In the genomic region with DNA sequence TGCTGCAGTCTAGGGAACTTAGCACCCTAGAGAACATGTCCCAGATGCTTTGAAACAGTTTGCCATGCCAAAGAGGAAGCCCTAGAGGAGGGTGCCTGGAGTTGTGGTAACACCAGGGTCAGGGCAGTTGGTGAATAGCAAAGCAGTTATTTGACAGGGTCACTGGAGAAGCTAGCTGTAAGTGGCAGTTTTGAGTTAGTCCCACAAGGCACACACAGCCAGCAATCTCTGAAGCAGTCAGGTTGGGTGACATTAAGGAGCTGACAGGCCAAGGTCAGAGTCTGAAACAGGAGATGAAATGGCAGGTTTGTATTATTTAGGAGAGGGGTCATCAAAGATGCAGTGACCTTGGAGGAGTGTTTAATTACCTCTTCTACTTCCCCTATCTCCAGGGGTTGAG, we compare ENCODE assay signal across 14 mouse cellular contexts.
"Had no signal": no experiment of that assay in that cellular context is flagged by ENCODE, and none has a peak within 500 bp of the region (broad histone marks: within the 10 kb centered on the region; RNA-seq: fewer than 3 reads in every experiment).

No protein-coding gene starts in this region.

- DNase-seq: gastrocnemius, postnatal 14 days; gastrocnemius, postnatal 36 days; heart, adult 18-20 months; heart, postnatal 14 days; heart, postnatal 36 days; kidney, adult 11 months; kidney, adult 2 months; kidney, adult 9 months; kidney, postnatal 14 days; kidney, postnatal 36 days; layer of hippocampus, adult 9-11 months; liver; liver, embryonic 13.5 days; liver, postnatal 0 days had no signal
